Mouse (Mus musculus) WW6 (cell line): Measurements from ENCODE around the gene Gm21987.

Experiments
- DNase-seq: peaks from one replicate; pipeline ENCODE4 v3.0.0-alpha.2; 2013; ENCODE audit warnings: low read depth, low spot score

Gene Gm21987

DNA sequence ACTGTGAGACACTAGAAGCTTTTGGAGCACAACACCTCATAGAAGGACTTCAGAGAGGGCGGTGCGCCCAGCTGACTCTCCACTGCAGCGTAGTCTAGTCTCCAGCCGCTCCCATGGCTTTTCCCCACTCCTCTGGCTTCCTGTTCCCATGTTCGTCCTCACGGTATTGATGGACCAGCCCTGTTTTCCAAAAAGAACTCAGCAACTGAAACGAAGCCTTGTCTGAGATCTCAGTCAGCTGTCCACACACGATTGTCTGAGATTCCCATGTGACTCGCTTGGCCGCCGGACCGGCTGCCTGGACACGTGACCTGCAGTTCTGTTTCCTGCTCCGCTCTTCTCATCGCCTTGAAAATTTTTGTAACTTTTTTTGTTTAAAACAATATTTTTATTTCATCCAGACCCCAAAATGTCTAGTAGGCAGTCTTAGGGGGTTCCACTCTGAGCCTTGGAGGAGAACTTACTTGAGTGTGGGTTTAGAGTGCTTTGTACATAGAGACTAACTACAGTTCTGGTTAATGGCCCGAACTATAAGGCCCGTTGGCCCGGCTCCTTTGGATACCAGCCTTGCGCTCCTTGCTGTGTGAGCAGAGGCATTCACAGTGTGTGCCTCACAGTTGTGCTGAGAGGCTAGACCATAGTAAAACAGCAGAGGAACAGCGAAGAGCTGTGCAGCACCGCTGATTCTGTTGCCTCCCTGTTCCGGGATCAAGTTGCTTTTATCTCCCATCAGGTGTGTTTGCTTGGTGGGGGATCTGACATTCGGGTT lies 45.5 kb downstream of the Gm21987 start:
- DNase-seq: no peak

DNA sequence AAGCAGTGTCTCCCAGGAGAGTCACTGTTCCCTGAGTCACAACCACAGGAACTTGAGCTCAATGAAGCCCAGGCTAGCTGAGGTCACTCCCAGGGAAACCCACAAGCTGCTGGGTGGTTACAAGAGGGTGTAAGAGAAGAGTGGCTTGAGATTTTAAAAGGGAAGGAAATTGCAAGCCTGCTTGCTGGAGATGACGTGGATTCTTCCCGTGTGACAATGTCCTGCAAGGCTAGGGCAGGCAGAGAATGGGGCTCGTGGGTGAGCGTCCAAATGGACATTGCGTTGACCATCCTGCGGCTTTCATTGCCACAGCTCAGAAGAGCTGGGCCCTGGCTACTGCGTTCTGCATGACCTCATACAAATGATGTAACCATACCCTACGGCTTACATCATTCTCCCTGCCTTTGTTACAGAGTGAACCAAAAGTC lies 47.4 kb downstream of the Gm21987 start:
- no peak for DNase-seq

DNA sequence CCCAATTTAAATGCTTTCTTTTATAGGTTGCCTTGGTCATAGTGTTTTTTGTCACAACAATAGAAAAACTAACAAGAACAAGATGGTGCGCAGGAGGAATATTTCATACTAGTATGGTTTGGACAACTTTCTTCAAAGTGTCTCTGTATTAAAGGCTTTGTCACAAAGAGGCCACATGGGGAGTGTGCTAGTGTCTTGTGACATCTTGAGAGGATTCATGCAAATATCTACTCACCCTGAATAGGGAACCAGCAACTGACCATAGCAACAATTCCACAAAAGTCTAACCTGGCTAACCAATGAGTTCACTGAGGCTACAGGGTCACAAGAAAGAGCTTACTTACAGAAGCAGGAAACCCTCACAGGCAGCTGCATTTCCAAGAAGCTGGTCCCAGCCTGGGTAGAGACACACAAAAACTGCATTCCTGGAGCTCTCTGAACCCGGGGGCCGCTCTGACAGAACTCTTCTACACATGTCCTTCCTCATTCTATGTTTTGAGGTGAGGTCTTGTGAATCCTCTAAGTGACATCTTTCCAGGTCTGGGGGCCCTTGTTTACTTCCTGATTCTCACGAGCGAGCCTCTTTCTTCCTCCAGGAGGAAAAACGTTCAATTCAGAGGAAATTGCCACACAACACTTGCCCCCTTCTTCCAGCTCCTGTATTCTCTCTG lies 48.4 kb downstream of the Gm21987 start:
- no peak for DNase-seq

DNA sequence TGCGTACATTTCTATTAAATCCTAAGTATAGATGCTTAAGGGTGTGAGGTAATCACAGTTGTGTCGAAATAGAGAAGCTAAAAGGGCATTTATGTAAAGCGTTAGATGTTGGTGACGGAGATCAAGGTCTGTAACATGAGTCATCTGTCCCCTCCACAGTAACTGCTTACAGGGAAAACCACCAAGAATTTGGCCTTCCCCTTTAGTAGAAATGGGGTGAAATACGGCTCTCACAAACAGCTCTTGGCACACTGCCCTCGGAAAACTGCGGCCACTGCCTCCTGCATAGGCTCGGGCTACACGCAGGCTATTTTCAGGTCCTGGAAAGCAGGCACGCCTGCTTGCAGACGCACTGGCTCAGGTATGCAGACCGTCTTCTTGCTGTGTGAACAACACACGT lies 49.3 kb downstream of the Gm21987 start:
- no peak for DNase-seq

DNA sequence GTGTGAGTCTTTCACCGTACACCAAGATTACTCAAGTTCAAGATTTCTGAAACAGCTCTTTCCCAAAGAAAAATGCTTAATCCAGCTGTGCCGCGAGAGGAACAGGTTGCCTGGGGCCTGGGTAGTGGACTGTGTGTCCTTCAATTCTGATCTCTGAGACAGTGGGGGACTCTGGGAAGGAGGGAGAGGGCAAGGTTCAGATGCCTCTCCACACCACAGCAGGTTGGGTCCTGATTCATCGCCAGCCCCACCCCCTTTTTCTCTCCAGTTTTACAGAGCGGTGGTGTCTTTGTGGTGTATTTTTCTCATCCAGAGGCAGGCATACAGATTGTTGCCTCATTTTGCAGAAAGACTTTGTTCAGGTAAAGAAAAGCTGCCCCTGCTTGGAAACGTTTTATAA lies 51.4 kb downstream of the Gm21987 start:
- DNase-seq: no peak

DNA sequence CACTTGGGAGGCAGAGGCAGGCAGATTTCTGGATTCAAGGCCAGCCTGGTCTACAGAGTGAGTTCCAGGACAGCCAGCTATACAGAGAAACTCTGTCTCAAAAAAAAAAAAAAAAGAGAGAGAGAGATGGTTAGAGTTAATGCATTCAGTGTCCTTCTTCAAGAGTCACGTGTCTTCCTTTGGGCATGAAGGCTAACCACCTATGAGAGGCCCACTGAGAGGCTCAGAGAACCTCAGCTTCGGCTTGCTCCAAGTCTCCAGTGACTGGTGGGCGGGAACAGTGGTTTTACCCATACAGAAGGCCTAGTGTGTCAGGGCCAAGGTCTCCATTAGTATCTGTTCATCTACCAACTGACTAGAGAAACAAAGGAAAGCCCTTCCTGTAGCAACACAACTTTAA lies 52.2 kb downstream of the Gm21987 start:
- no peak for DNase-seq

DNA sequence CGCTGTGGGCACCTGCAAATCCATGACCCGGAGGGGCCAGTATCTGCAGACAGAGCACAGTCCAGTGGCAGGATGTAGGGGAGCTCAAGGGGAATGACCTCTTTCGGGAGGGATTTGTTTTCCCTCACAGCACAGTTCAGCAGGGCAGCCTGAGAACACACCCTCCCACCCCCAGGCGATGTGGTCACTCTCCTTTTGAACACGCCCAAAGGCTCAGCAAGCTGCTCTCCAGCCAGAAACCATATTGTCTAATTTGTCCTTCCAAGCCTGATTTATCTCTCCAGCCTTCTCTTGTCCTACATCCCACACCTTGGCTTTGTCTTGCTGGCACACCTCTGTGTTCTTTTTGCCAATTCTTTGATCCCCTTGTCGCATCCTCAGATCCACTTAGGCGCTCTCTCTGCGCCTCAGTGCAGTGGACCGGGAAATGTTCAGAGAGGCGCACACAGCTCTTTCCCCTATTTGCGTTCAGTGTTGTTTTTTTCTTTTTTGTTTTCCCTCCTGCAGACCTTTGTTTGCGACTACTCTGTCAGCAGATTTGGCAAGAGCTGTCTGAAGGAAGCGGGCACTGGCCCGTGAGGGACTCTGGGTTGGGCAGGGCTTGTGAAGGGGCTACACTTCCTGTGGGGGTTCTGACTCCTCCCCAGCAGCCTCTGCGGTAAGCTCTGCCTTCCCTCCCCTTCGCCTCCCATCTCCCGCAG lies 52.8 kb downstream of the Gm21987 start:
- no peak for DNase-seq

DNA sequence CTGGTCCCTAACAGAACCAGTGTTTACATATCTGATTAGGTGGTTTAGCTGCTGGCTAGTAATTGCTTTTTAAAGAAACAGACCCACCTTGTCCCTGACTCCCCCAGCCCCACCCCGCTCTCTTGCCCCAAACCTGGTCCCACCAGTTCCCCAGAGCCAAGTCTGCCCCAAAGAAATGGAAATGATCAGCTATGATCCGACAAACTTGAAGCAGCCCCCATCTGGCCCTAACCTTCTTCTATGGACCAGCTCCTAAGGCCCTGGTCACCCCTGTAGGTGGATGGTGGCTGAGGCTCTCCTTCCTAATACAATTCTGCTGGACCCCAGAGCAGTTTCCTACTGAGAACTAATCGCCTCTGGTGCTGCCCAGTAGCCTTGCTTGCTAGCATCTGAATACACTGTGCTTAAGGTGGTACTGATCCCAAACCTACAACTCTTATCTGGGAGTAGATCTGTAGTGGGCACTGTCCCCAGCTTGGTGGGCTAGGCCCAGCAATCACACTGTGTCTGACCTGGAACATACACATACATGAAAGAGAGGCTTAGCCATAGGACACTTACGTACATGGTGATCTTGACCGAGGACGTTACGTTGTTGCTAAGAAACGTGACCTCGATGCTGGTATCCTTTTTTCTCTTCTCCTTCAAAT lies 53.6 kb downstream of the Gm21987 start:
- DNase-seq: no peak

DNA sequence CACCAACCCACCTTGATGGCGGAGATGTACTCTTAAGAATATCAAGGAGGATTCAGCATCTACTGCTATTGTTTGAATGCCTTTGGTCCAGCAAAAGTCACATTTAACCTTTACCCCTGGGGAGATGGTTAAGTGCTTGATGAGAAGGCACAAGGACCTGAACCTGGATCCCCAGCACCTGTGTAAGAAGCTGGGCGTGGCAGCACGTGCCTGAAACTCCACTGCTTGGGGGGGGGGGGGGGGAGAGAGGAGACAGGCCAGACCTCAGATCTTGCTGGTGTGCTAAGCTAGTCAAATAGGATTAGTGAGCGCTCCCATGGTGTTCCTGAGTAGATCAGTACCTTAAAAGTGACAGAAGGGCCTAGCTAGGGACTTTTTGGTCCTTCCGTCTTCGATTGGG lies 54.6 kb downstream of the Gm21987 start:
- no peak for DNase-seq

DNA sequence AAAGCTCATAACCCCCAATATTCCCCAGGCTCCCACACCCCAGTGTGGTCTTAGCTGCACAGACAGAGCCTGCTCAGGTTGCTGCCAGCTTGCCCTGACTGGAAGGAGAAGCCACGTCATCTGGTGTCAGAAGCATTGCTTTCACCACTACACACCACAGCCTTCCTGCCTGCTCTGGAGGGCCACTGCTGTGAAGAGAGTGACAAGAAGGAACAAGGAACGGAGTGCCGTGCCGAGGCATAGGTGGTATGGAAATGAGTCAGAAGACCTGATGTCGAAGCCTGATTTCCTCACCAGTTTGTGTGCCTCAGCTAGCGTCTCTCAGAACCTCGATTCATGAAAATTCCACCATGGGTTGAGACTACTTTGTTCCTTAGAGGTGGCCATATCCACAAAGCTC lies 56.8 kb downstream of the Gm21987 start:
- no peak for DNase-seq

DNA sequence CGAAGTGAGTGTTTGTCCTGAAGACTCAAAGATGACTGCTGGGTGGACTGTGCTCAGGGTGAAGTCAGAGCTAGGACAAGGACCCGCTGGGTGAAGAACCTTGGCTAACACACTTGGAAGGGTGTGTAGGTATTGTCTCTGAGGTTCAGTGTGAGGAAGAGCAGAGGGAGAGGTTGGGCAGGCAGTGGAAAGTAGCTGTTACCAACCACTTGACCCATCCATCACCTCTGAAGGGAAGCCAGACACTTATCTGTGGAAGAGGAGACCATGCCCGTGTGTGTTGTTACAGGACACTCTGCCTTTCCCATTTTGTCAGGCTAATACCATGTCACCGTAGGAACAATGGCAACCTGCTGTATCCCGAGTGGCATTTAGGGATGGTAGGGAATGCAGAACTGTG lies 59.5 kb downstream of the Gm21987 start:
- no peak for DNase-seq

DNA sequence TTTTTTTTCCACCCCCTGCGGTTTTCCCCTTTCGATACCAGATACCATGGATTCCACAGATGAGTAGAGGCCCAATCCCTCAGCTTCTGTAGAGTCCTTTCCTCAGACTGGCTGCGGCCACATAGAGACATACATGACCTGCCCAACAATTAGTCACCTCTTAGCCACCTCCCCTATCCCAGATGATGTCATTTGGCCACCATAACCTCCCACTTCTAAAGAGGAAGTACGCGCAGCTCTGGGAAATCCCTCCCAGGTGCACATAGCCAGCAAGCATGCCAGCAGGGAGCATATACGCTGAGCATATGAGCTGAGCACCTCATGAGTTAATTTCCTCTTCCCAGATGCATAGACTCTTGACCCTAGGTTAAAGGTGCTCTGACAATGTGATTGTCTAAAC lies 59.9 kb downstream of the Gm21987 start:
- no peak for DNase-seq

DNA sequence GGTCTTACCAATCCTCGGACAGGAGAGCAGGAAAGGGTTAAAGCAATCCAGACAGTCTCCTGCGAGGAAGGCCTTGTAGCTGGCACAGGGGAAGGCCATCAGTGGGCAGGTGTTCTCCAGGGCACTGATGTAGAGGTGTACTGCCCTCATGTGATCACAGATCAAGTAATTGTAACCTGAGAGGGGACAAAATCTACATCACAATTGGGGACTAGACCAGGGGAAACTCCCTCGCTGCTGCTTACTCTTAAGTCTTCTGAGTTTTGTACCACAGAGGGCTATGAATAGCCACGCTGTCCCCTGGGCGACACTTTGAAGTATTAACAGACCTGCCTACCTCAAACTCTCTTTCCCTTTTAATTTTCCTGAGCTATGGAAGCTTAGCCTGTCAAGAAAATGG lies 60.7 kb downstream of the Gm21987 start:
- DNase-seq: peak; percentile 55

DNA sequence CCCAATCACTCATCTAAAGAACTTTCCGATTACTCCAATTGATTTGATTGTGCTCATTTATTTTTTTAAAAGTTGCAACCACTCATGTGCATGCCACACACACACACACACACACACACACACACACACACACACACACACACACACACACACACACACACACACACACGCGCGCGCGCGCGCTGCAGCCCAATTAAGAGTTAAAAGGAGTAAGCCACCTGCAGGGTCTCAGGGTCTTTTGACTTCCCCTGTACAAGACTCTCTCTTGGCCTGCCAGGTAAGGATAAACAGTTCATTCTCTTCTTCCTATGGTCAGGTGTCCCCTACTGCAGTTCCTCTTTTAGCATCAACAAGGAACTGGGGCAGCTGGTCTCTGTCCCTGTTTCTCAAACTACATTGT lies 61.6 kb downstream of the Gm21987 start:
- DNase-seq: no peak
